Mouse (Mus musculus) ES-Bruce4 (cell line): ENCODE data around the gene Slc25a21. TPM values are rescaled to one million over a fixed set of nuclear protein-coding genes. Genes with fewer than 3 reads are reported as not detected.

ENCODE experiments used
- H3K27ac ChIP-seq: 2 replicates; pipeline ENCODE4 v1.5.1; 2012; ENCODE audit warnings: low read length, inconsistent platforms; ENCODE audit not compliant: insufficient read depth
- H3K27me3 ChIP-seq: 2 replicates; pipeline ENCODE4 v1.6.1; 2012; ENCODE audit warnings: mild to moderate bottlenecking, low read length, inconsistent platforms; ENCODE audit not compliant: control insufficient read depth, poor library complexity, insufficient read depth, severe bottlenecking
- H3K36me3 ChIP-seq: 2 replicates; pipeline ENCODE4 v1.6.1; 2012; ENCODE audit warnings: inconsistent platforms, mild to moderate bottlenecking, low read length, moderate library complexity; ENCODE audit not compliant: control insufficient read depth, poor library complexity, insufficient read depth, severe bottlenecking
- H3K4me1 ChIP-seq: one replicate; pipeline ENCODE4 v1.8.1; 2011; ENCODE audit warnings: low read length; ENCODE audit not compliant: control insufficient read depth, insufficient read depth
- H3K4me3 ChIP-seq: 2 replicates; pipeline ENCODE4 v1.5.1; 2011; ENCODE audit warnings: low read depth, mild to moderate bottlenecking, low read length
- H3K9ac ChIP-seq: 2 replicates; pipeline ENCODE4 v1.6.1; 2012; ENCODE audit warnings: low read depth, mild to moderate bottlenecking, inconsistent platforms; ENCODE audit not compliant: poor library complexity, severe bottlenecking
- H3K9me3 ChIP-seq: replicated peaks from 2 replicates; pipeline ENCODE4 v1.6.1; 2012; ENCODE audit warnings: mild to moderate bottlenecking, low read length, inconsistent platforms; ENCODE audit not compliant: control insufficient read depth, poor library complexity, insufficient read depth, severe bottlenecking
- CTCF ChIP-seq: IDR thresholded peaks from one replicate; pipeline ENCODE4 v1.8.1; 2011; ENCODE audit warnings: low read depth, low read length
- EP300 ChIP-seq: IDR thresholded peaks from 2 replicates; pipeline ENCODE4 v1.6.1; 2011; ENCODE audit warnings: low read depth, low read length; ENCODE audit not compliant: insufficient read depth
- POLR2A ChIP-seq: IDR thresholded peaks from one replicate; pipeline ENCODE4 v1.8.1; 2011; ENCODE audit warnings: low read length; ENCODE audit not compliant: insufficient read depth
- polyA plus RNA-seq: library from polyadenylated mRNA; stranded (reverse); fragments of >200 nt; gene quantifications from 2 replicates; pipeline ENCODE4 v1.2.4, GENCODE M21; 2011; ENCODE audit warnings: low read depth; ENCODE audit not compliant: missing spikeins, insufficient read depth, insufficient read length

The Slc25a21 gene
- polyA plus RNA-seq, 1 experiment: not detected

DNA sequence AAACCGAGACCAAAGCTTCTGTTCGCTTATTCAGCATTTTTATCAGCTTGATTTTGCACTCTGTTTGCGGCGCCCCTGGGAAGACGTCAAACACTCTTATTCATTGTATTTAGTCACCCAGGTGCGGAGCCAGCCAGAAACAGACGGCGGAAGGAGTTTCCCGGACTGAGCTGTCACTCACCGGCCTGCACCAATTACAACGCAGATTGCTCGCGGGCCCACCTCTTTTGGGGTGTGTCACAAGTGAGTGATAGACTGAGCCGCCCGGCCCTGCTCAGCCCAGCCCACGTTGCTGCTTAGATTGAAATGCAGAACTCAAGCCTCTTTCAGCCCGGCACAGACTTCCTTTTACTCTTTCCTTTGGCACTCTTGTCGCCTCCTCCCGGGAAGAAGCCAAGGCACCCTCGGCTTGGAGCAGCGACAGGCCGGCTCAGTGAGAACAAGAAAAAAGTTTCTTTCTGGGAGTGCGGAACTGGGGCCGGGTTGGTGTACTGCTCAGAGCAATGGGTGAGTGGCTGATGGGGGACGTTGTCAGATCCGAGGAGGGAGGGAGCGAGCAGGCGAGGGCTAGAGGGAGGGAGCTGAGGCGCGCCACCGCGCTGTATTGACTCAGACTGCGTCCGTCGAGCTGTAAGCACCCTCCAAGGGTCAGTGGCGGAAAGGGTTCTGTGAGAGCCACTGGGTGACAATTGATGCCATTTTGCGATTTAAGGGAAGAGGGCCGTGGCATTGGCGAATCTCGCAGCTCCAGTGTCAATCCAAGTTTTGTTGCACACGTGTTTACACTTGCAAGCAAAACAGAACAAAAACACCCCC lies 501.7 kb downstream of the Slc25a21 start:
- H3K9me3 ChIP-seq: no peaks in the 10 kb centered on the region
- TF ChIP-seq EP300: peak; percentile 30; the same call in 1 of the 2 replicates
- no peak for TF ChIP-seq POLR2A
- peak overlapping the region; percentile 55 for H3K4me3 ChIP-seq
- no peaks in the 10 kb centered on the region for H3K4me1 ChIP-seq
- H3K9ac ChIP-seq: no peak overlapping the region
- H3K36me3 ChIP-seq: no peaks in the 10 kb centered on the region
- peaks cover 47% of the 10 kb centered on the region for H3K27me3 ChIP-seq
- H3K27ac ChIP-seq: no peak overlapping the region

DNA sequence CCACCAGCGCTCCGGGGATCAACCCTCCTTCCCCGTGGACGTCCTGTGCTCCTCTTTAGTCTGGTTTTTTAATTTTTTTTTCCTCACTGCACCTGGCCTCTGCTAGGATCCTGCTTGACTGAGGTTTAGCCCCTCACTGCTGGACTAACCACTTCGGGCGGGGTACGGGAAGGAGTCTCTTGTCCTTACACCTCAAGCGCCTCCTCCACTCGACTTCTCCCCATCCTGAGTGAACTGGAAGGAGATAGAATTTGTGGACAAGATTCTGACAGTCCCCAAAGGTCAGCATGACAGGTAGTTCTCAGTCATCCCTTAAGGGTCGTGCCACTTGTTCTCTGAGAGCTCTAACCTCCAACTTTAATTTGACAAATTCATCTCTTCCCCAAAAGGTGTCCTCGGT lies 502.3 kb downstream of the Slc25a21 start:
- H3K27me3 ChIP-seq: peaks cover 49% of the 10 kb centered on the region
- no peaks in the 10 kb centered on the region for H3K4me1 ChIP-seq
- H3K9ac ChIP-seq: no peak overlapping the region
- H3K9me3 ChIP-seq: no peaks in the 10 kb centered on the region
- H3K36me3 ChIP-seq: no peaks in the 10 kb centered on the region
- H3K4me3 ChIP-seq: 0 out of 2 replicates have a peak overlapping the region, but pooled peaks have one; percentile 9
- TF ChIP-seq CTCF (no peak), EP300 (no peak), POLR2A (no peak)
- H3K27ac ChIP-seq: no peak overlapping the region

DNA sequence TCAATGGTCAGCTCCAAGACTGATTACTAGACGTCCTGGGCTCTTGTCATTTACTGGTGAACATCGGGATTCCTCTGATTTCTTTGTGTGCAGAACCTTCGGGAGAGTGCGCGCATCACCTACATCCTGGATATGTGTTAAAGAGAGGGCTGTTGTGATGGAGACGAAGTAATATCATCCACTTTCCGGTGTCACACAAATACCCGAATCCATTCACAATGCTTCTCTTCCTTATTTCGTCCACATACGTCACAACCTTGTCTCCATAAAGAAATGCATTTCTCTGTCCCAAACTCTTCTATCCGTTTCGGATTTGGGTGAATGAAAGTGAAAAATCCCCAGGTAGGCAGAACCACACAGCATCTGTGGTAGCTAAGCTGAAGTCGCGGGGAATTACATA lies 502.9 kb downstream of the Slc25a21 start:
- no peak overlapping the region for H3K27ac ChIP-seq
- no peak overlapping the region for H3K4me3 ChIP-seq
- H3K4me1 ChIP-seq: no peaks in the 10 kb centered on the region
- H3K9me3 ChIP-seq: no peaks in the 10 kb centered on the region
- TF ChIP-seq EP300: no peak
- no peak for TF ChIP-seq CTCF
- TF ChIP-seq POLR2A: no peak
- H3K9ac ChIP-seq: no peak overlapping the region
- H3K36me3 ChIP-seq: no peaks in the 10 kb centered on the region
- H3K27me3 ChIP-seq: peaks cover 48% of the 10 kb centered on the region

- Histone ChIP-seq H3K27me3 (peaks cover 48% of the 10 kb centered on the region), H3K9me3 (no peaks in the 10 kb centered on the region), H3K36me3 (no peaks in the 10 kb centered on the region), H3K27ac (no peak overlapping the region), H3K4me1 (no peaks in the 10 kb centered on the region), H3K9ac (no peak overlapping the region), H3K4me3 (no peak overlapping the region)
- TF ChIP-seq EP300 (no peak), CTCF (no peak), POLR2A (no peak)
Observed at GRCm38 (mm10) chr12:56693411-56694098, 503.7 kb downstream of the Slc25a21 start.

DNA sequence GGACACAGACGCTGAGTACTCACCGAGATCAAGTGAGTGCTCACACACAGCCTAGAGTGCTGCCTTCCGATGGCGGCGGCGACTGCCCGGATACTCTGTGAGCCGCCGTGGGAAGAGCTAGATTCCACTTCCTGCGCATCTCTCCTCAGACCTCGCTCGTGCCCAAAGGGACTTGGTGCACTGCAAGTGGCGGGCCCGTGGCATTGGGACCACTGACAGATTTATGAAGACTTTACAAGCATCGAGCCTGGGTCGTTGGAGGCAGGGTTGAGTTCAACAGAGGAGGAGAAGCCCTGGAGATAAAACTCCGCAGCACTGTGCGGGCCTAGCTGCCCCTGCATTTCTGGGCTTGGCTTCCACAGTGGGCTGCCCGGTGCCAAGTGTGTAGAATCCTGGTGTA lies 504.7 kb downstream of the Slc25a21 start:
- H3K36me3 ChIP-seq: no peaks in the 10 kb centered on the region
- H3K9ac ChIP-seq: no peak overlapping the region
- H3K27ac ChIP-seq: no peak overlapping the region
- H3K4me3 ChIP-seq: 0 out of 2 replicates have a peak overlapping the region, but pooled peaks have one; percentile 14
- H3K4me1 ChIP-seq: no peaks in the 10 kb centered on the region
- H3K9me3 ChIP-seq: no peaks in the 10 kb centered on the region
- peaks cover 48% of the 10 kb centered on the region for H3K27me3 ChIP-seq
- TF ChIP-seq EP300 (no peak), POLR2A (no peak), CTCF (no peak)

DNA sequence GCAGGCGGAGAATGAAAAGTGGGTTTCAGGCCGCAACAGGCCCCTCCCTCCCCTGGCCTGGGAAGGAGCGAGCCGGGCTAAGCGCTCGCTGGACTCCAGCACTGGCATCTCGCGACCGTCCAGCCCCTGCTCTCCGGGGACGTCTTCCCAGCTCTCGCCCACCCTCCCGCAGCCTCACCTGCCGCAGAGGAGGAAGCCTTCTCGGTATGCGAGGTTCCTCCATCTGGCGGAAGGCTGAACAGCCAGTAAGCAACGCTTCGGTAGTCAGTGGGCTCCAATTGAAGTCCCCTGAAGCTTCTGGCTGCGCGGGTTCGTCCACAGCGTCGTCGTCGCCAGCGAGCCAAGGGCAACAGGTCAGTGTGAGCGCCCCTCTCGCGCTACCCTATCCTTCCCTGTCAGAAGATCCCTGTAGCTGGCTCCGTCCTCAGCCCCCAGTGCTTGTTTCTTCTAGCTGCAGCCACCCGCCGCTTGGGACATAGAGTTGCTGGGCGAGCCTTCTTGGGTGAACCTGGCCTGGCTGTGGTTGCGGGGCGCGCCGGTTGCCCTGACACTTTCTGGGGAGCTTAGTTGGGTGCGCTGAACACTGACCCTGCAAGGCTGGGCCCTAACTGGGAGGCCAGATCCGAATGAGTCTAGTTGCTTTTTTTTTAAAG lies 505.7 kb downstream of the Slc25a21 start, which contains the start of gene Pax9:
TSS of gene Pax9 (plus strand) at position 341 of the 653 bp plus-strand sequence.
- Histone ChIP-seq H3K4me1 (no peaks in the 10 kb centered on the region), H3K27me3 (peaks cover 42% of the 10 kb centered on the region), H3K9me3 (no peaks in the 10 kb centered on the region), H3K27ac (no peak within 1 kb of the TSS), H3K4me3 (0 out of 2 replicates have a peak within 1 kb of the TSS, but pooled peaks have one; percentile 14), H3K36me3 (no peaks in the 10 kb centered on the region), H3K9ac (no peak within 1 kb of the TSS)
- TF ChIP-seq CTCF (no peak), POLR2A (no peak), EP300 (no peak)
